Mouse (Mus musculus) B cell, adult (primary cell): ENCODE results near the gene Gm45261. TPM values are rescaled to one million over a fixed set of nuclear protein-coding genes. Genes with fewer than 3 reads are reported as not detected.

Experiments used
- total RNA-seq: library from RNA; stranded (reverse); gene quantifications from 4 replicates; pipeline ENCODE4 v1.2.4, GENCODE M21; 2023; ENCODE audit not compliant: inconsistent age

Gene Gm45261
- not detected in 4 replicates for total RNA-seq

GRCm38 (mm10) chr1:80461348-80461747 is at the start of gene Gm45261:
Gene Gm45261 (minus strand): TSS chr1:80461448.

Other genes with a start within 250 kb of the Gm45261 start
- 0.18 TPM in 1 of 4 replicates, not detected in the others for gene Fam124b, start 243.0 kb downstream of the Gm45261 start, total RNA-seq
- 117 to 151 TPM (median 130 TPM) in 4 replicates for gene Cul3, start 121.0 kb downstream of the Gm45261 start, total RNA-seq